Mouse (Mus musculus) myocyte (in vitro differentiated cells): ENCODE measurements around the gene Gmds. TPM values are rescaled to one million over a fixed set of nuclear protein-coding genes. Genes with fewer than 3 reads are reported as not detected.

Source experiments
- H3K27me3 ChIP-seq: one replicate; pipeline ENCODE4 v1.6.1; 2011; ENCODE audit not compliant: control insufficient read depth, insufficient read depth, insufficient read length
- H3K36me3 ChIP-seq: one replicate; pipeline ENCODE4 v1.6.1; 2011; ENCODE audit not compliant: control insufficient read depth, insufficient read depth
- H3K4me2 ChIP-seq: one replicate; pipeline ENCODE4 v1.6.1; 2011; ENCODE audit warnings: low read depth, control low read depth
- H3K4me3 ChIP-seq: one replicate; pipeline ENCODE4 v1.5.1; 2011; ENCODE audit warnings: mild to moderate bottlenecking, control low read depth, moderate library complexity
- H3K79me2 ChIP-seq: one replicate; pipeline ENCODE4 v1.6.1; 2011; ENCODE audit not compliant: control insufficient read depth, insufficient read depth
- H3ac ChIP-seq: one replicate; pipeline ENCODE4 v1.6.1; 2011; ENCODE audit not compliant: control insufficient read depth, insufficient read length
- CEBPB ChIP-seq: IDR thresholded peaks from 2 replicates; pipeline ENCODE4 v1.6.1; 2011; ENCODE audit warnings: mild to moderate bottlenecking, moderate library complexity; ENCODE audit not compliant: poor library complexity, insufficient read depth, severe bottlenecking
- E2F4 ChIP-seq: IDR thresholded peaks from one replicate; pipeline ENCODE4 v1.6.1; 2011; ENCODE audit warnings: mild to moderate bottlenecking, control low read depth, moderate library complexity; ENCODE audit not compliant: insufficient read depth
- MAX ChIP-seq: IDR thresholded peaks from one replicate; pipeline ENCODE4 v1.6.1; 2011; ENCODE audit warnings: low read depth, mild to moderate bottlenecking, control low read depth
- MYOD1 ChIP-seq, 3 experiments: IDR thresholded peaks; one replicate each; pipeline ENCODE4 v1.6.1; 2011; ENCODE audit warnings: control low read depth in 2 of 3, low read depth in 2 of 3, mild to moderate bottlenecking in 2 of 3, moderate library complexity in 1 of 3; ENCODE audit not compliant: insufficient read length in 2 of 3, control insufficient read depth in 1 of 3
- MYOG ChIP-seq, 3 experiments: IDR thresholded peaks; one replicate each; pipeline ENCODE4 v1.6.1; 2011; ENCODE audit warnings: control low read depth in 2 of 3, low read depth in 2 of 3, mild to moderate bottlenecking in 2 of 3; ENCODE audit not compliant: insufficient read length in 2 of 3, control insufficient read depth in 1 of 3, insufficient read depth in 1 of 3
- POLR2A ChIP-seq: IDR thresholded peaks from one replicate; pipeline ENCODE4 v1.6.1; 2011; ENCODE audit warnings: low read depth, mild to moderate bottlenecking, control low read depth, moderate library complexity; ENCODE audit not compliant: insufficient read length
- POLR2AphosphoS2 ChIP-seq: IDR thresholded peaks from one replicate; pipeline ENCODE4 v1.6.1; 2011; ENCODE audit warnings: low read depth, control low read depth; ENCODE audit not compliant: insufficient read length
- REST ChIP-seq: IDR thresholded peaks from one replicate; pipeline ENCODE4 v1.6.1; 2011; ENCODE audit warnings: mild to moderate bottlenecking, control low read depth, moderate library complexity; ENCODE audit not compliant: insufficient read depth, insufficient read length
- SRF ChIP-seq: IDR thresholded peaks from one replicate; pipeline ENCODE4 v1.6.1; 2011; ENCODE audit warnings: low read depth; ENCODE audit not compliant: control insufficient read depth, insufficient read length
- TCF12 ChIP-seq: IDR thresholded peaks from one replicate; pipeline ENCODE4 v1.6.1; 2011; ENCODE audit warnings: mild to moderate bottlenecking, control low read depth; ENCODE audit not compliant: poor library complexity, insufficient read depth, severe bottlenecking
- TCF3 ChIP-seq: IDR thresholded peaks from one replicate; pipeline ENCODE4 v1.6.1; 2011; ENCODE audit warnings: low read depth, control low read depth; ENCODE audit not compliant: insufficient read length
- USF1 ChIP-seq: IDR thresholded peaks from one replicate; pipeline ENCODE4 v1.6.1; 2011; ENCODE audit warnings: low read depth, mild to moderate bottlenecking, control low read depth, moderate library complexity
- polyA plus RNA-seq: library from polyadenylated mRNA; unstranded; fragments of >200 nt; fragmentation: generic; extraction: Trizol; gene quantifications from one replicate; pipeline ENCODE4 v1.2.1, GENCODE M21; 2012; ENCODE audit warnings: missing spikeins

The Gmds gene
- polyA plus RNA-seq, 1 experiment = 13.1 TPM

DNA sequence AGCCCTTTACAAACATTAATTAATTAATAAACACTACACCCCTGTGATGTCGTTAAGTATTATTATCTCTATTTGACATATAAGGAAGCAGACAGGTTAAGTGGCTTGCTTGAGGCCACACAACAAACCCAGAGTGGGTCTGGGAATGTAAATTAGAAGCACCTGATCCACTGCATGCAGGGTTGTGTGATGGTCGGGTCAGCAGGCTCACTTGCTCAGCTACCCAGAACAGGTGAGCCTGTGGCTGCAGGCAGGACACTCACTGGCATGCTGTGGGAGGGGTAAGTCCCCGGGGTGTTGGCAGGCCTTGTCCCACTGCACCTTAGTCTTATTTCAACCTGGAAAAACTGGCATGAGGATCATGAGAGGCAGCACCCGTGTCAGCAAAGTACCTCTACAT, 484.5 kb downstream of the Gmds start:
- Histone ChIP-seq H3K4me2 (no peak overlapping the region), H3ac (no peak overlapping the region), H3K27me3 (no peaks in the 10 kb centered on the region), H3K36me3 (no peaks in the 10 kb centered on the region), H3K79me2 (no peaks in the 10 kb centered on the region), H3K4me3 (no peak overlapping the region)
- TF ChIP-seq POLR2A (no peak), REST (no peak), SRF (no peak), E2F4 (no peak)

DNA sequence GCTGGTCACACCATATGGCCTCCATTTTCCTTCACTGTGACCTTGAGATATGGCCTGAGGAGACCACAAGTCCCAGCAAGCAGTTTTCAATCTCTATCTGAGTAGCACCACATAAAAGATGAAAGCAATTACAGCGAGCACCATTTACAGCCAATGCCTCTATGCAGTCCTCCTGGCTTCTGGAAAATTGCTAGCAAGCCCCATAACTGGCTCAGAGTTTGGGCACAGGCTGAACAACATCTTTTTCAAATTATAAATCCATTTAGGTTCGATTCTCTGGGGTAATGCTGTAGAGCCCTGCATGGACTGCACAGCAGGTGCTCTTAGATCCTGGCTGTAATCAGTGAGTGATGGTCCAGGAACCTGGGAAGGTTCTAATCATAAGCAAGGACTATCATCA, 485.0 kb downstream of the Gmds start:
- H3K27me3 ChIP-seq = no peaks in the 10 kb centered on the region
- H3ac ChIP-seq = no peak overlapping the region
- no peak overlapping the region for H3K4me2 ChIP-seq
- H3K4me3 ChIP-seq = no peak overlapping the region
- H3K36me3 ChIP-seq = no peaks in the 10 kb centered on the region
- no peak for TF ChIP-seq MAX
- TF ChIP-seq TCF12 = no peak
- TF ChIP-seq E2F4 = no peak
- no peak for TF ChIP-seq POLR2A
- TF ChIP-seq REST = no peak
- TF ChIP-seq MYOG (IDR thresholded peaks at IDR 0.05; ENCODE audit: control insufficient read depth in 1 of 3, insufficient read depth in 1 of 3, insufficient read length in 2 of 3, low read depth in 2 of 3) = no peak
- no peak for TF ChIP-seq POLR2AphosphoS2
- TF ChIP-seq USF1 = no peak
- TF ChIP-seq TCF3 = no peak
- no peak for TF ChIP-seq SRF
- no peak for TF ChIP-seq CEBPB
- TF ChIP-seq MYOD1 (IDR thresholded peaks at IDR 0.05; ENCODE audit: control insufficient read depth in 1 of 3, insufficient read length in 2 of 3, low read depth in 2 of 3) = no peak
- H3K79me2 ChIP-seq = no peaks in the 10 kb centered on the region

DNA sequence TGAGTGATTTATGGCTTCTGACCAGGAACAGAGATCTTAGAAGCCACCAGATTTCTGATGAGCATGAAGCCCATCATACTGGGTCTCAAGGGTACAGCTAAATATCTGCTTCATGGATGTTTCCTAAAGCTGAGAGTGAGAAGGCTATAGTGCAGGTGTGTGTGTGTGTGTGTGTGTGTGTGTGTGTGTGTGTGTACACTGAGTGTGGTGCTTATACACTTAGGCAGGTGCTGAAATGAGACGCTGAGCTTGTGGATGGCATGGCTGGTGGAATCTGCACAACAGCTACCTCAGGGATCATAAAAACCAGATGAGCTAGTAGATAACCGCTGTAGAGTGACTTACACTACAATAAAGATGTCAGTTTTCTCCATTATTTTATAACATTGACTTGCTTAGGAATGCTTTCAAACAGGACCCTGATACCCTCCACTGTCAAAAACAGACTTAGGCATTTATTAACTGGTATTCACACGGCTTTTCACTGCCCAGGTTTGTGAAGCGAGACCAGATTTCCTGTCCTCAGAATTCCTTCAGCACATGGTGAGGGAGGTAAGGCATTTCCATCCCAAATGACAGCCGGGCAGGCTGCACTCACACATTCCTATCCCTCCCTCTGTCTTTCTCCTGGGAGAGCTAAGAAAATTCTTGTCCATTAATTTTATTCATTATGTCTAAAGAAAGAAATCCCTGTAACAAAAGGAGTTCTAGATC, 489.1 kb downstream of the Gmds start:
- Histone ChIP-seq H3K27me3 (no peaks in the 10 kb centered on the region), H3K4me3 (no peak overlapping the region), H3K36me3 (no peaks in the 10 kb centered on the region), H3K79me2 (no peaks in the 10 kb centered on the region), H3ac (no peak overlapping the region), H3K4me2 (no peak overlapping the region)
- no peak for TF ChIP-seq SRF
- no peak for TF ChIP-seq POLR2AphosphoS2
- no peak for TF ChIP-seq REST
- TF ChIP-seq TCF3 = no peak
- TF ChIP-seq USF1 = no peak
- no peak for TF ChIP-seq CEBPB
- TF ChIP-seq MYOG (IDR thresholded peaks at IDR 0.05; ENCODE audit: control insufficient read depth in 1 of 3, insufficient read depth in 1 of 3, insufficient read length in 2 of 3, low read depth in 2 of 3) = no peak
- no peak for TF ChIP-seq E2F4
- TF ChIP-seq TCF12 = no peak
- TF ChIP-seq POLR2A = no peak
- TF ChIP-seq MYOD1 (IDR thresholded peaks at IDR 0.05; ENCODE audit: control insufficient read depth in 1 of 3, insufficient read length in 2 of 3, low read depth in 2 of 3) = no peak
- TF ChIP-seq MAX = no peak

DNA sequence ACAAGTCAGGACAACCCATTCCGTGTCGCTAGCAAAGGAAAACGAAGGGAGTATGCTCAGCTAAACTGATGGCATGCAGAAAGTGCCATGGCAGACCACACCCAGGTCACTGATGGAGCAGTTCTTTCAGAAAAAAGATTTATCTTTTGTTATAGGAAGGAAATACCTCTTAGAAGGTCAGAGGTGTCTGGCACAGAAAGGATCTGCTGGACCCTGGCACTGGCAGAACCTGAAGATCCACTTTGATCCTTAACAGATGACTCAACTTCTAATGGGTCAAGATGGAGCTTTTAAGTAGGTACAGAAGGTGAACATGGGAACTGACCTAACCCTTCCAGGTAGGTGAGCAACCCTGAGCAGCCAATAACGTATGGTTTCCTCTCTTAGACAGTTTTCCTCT, 502.7 kb downstream of the Gmds start:
- no peaks in the 10 kb centered on the region for H3K27me3 ChIP-seq
- no peaks in the 10 kb centered on the region for H3K36me3 ChIP-seq
- no peak for TF ChIP-seq SRF
- TF ChIP-seq USF1 = no peak
- TF ChIP-seq MYOD1 (IDR thresholded peaks at IDR 0.05; ENCODE audit: control insufficient read depth in 1 of 3, insufficient read length in 2 of 3, low read depth in 2 of 3) = no peak
- TF ChIP-seq CEBPB = no peak
- TF ChIP-seq TCF12 = no peak
- TF ChIP-seq MYOG (IDR thresholded peaks at IDR 0.05; ENCODE audit: control insufficient read depth in 1 of 3, insufficient read depth in 1 of 3, insufficient read length in 2 of 3, low read depth in 2 of 3) = no peak
- no peak for TF ChIP-seq POLR2A
- TF ChIP-seq E2F4 = no peak
- no peak for TF ChIP-seq MAX
- no peak for TF ChIP-seq REST
- TF ChIP-seq POLR2AphosphoS2 = no peak
- no peak for TF ChIP-seq TCF3
- no peak overlapping the region for H3K4me2 ChIP-seq
- H3ac ChIP-seq = no peak overlapping the region
- H3K4me3 ChIP-seq = no peak overlapping the region
- H3K79me2 ChIP-seq = no peaks in the 10 kb centered on the region

DNA sequence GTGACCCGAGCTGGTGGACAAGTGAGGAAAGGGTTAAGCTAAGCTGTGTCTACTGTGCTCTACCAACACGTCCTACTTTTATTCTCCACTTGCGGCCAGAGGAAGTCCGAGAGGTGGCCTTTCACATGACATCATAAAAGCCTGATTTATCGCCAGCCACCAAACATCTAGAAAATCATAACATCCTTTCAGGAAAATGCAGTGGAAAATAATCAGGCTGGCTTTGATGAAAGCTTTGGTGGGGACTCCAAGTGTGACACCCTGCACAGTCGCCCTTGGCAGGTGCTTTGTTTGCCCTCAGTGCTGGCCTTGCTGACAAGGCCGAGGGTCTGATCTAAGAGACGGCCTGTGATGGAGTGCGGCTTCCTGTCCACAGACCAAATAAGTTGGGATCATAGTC, 508.2 kb downstream of the Gmds start:
- Histone ChIP-seq H3ac (no peak overlapping the region), H3K36me3 (no peaks in the 10 kb centered on the region), H3K27me3 (no peaks in the 10 kb centered on the region), H3K79me2 (no peaks in the 10 kb centered on the region), H3K4me3 (no peak overlapping the region), H3K4me2 (no peak overlapping the region)
- TF ChIP-seq POLR2AphosphoS2 (no peak), POLR2A (no peak), SRF (no peak), REST (no peak), TCF3 (no peak), USF1 (no peak), MYOG (IDR thresholded peaks at IDR 0.05; ENCODE audit: control insufficient read depth in 1 of 3, insufficient read depth in 1 of 3, insufficient read length in 2 of 3, low read depth in 2 of 3) (no peak), TCF12 (no peak)
